Mouse (Mus musculus) thymus, adult 2 months (tissue): ENCODE measurements around the gene P2ry12.

Source experiments
- CTCF ChIP-seq: fragments of 200-500 bp; IDR thresholded peaks from 2 replicates; pipeline ENCODE4 v1.5.1; 2012; ENCODE audit warnings: mild to moderate bottlenecking, control low read depth, low read length, moderate library complexity, borderline replicate concordance; ENCODE audit not compliant: control insufficient read depth, poor library complexity, insufficient read depth; ENCODE audit errors: extremely low read depth
- POLR2A ChIP-seq: fragments of 200-500 bp; IDR thresholded peaks from 2 replicates; pipeline ENCODE4 v1.6.1; 2012; ENCODE audit warnings: mild to moderate bottlenecking, low read length, control low read depth, moderate library complexity; ENCODE audit not compliant: control insufficient read depth, poor library complexity, insufficient read depth; ENCODE audit errors: extremely low read depth

GRCm38 (mm10) chr3:59297653-59298052 is 35.0 kb upstream of the P2ry12 start:
- TF ChIP-seq CTCF (no peak), POLR2A (no peak)
